Mouse (Mus musculus) gastrocnemius, postnatal 25 days (tissue): ENCODE measurements around the gene Suox. TPM values are rescaled to one million over a fixed set of nuclear protein-coding genes. Genes with fewer than 3 reads are reported as not detected.
"Not testable (repeated sequence)": the region's sequence is repeated elsewhere in the genome, so short reads cannot be mapped to it uniquely, and the experiment has no call there.

Experiments used
- DNase-seq: peaks from one replicate; pipeline ENCODE4 v3.0.0; 2022
- total RNA-seq, 2 experiments: library from RNA; stranded (reverse); gene quantifications; 1 replicate in 1 of 2; 2 replicates in 1 of 2; pipeline ENCODE4 v1.2.3; 2021

Suox gene
- total RNA-seq, 2 experiments from 2014 or later = 17.7 to 20.7 TPM

DNA sequence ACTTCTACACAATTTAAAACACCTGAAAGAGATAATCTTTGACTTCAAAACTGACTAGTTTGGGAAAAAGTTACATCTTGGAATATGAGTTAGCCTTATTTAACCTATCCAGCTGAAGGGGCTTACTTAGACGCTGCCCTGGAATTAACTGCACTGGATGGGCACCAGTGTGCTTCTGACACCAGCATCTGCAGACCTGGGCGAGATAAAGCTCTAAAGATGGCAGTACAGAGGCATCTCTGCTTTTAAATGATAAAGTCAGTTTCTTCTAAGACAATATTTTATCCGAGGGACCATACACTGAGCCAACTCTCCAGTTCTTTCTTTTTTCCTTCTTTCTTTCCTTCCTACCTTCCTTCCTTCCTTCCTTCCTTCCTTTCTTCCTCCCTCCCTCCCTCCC lies 9.1 kb downstream of the Suox start:
- DNase-seq = no peak

DNA sequence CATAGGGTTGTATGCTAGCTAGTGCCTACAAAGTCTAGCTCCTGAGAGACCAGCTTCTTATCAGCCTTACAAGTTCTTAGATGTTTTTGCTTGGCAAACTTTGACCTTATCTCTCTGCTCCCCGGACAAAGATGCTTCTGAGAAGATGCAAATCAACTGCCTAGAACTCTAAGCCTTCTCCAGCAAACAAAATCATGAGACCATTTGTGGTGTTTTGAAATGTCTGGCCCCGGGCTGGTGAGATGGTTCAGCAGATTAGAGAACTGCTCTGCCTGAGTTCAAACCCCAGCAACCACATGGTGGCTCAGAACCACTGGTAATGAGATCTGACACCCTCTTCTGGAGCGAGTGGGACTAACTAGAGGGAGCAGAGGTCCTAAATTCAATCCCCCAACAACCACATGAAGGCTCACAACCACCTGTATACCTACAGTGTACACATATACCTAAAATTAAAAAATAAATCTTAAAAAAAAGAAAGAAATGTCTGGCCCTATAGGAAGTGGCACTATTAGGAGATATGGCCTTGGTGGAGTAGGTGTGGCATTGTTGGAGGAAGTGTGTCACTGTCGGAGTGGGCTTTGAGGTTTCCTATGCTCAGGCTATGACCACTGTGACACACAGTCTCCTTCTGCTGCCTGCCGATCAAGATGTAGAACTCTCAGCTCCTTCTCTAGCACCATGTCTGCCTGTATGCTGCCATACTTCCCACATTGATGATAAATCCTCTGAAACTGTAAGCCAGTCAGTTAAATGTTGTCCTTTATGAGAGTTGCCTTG lies 10.2 kb downstream of the Suox start:
- DNase-seq = no peak

DNA sequence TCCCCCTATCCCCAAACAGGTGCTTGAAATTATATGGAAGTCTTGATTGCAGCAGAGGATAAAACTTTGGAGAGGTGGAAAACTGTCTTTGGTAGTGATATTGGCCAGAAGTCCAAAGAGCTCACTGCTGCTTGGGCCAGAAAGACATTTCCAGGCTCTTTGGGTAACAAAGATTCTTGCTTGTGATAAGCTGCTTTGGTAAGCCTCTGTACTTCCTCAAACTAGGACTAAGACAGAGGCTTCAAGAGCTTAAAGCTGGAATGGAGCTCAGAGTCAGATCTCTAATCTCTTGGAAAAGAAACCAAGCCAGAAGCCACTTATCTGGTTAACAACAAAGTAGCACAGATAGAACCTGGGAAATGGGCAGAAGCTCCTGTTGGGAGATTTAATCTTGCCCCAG lies 11.4 kb downstream of the Suox start:
- DNase-seq = no peak

DNA sequence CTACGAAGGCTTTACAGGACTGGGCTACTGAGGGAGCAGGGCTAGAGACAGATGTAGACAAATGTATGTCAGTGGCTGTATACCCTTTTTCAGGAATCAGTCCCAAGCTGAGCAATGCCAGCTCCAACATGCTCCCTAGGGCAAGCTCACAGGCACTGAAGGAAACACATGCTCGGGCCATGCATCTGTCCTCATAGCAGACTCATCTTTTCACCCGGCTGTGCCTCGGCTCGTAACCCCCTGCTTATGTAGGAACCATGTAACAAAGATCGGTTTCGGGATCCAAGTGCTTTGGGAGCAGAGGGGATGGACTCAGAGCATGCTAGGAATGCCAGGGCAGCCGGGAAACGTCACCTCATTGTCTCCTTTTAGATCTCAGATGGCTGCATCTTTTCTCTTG lies 14.4 kb downstream of the Suox start:
- no peak for DNase-seq

DNA sequence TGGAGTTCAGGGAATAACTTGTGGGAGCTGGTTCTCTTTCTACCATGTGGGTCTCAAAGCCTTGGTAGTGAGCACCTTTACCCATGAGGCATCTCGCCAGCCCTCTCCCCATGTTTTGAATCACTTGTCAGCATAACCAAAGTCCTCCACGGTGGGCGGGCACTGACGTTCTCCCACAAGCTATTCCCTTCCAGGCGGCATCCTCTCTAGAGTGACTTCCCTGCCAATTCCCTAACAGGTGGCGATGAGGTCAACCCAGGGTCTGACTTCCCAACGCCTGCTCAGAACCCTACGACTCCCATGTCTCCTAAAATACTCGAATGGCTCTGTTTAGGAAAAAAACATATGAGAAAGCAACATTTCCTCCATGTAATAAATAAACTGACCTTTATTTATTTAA lies 16.0 kb downstream of the Suox start:
- DNase-seq = no peak

DNA sequence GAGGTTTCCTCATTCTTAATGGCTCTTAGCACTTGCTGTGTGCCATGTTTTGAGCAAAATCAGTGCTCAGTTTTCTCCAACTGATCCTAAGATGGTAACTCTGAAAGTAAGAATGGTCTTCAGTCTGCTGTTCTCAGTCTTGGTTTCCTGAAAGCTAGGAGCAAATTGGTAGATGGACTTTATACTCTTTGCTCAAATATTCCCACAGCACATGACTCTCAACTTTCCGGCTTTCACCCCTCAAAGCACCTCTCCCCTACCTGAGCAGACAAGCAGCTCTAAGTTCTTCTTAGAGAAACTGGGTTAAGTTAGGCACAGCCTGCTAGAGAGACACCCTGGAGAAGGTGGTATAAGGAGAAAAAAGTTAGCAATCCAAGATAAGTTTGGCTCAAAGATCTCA lies 17.1 kb downstream of the Suox start:
- no peak for DNase-seq

DNA sequence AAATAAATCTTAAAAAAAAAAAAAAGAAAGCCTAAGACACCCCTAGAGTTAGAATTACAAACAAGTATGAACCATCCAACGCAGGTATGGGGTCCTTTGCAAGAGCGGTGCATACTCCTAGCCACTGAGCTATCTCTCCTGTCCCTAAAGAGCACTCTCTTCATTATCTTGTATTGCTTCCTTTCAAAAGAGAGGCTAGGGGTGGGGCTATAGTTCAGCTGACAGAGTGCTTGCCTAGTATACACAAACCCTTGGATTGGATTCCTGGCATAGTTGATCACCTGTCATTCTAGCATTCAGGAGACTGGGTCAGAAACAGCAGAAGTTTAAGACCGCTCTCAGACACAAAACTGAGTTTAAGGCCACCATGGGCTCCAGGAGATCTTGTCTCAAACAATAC lies 18.6 kb downstream of the Suox start:
- DNase-seq = no peak

DNA sequence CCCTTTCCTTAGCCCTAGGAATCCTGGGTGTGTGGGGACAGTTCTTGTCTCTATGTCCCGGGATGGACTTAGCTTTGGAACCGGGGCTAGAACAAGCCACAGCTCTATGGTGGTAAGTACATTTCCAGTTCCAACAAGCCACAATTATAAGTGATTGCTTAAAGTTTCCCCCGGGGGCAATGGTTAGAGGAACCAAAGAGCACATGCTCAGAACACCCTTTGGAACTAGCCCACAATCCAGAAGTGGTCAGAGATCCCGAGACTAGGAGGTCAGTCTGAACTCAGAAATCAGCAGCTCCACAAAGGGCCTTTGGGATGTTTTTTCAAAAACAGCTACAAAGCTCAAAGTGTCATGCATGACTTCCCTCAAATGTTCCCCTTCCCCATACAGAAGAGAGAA lies 20.0 kb downstream of the Suox start:
- no peak for DNase-seq

DNA sequence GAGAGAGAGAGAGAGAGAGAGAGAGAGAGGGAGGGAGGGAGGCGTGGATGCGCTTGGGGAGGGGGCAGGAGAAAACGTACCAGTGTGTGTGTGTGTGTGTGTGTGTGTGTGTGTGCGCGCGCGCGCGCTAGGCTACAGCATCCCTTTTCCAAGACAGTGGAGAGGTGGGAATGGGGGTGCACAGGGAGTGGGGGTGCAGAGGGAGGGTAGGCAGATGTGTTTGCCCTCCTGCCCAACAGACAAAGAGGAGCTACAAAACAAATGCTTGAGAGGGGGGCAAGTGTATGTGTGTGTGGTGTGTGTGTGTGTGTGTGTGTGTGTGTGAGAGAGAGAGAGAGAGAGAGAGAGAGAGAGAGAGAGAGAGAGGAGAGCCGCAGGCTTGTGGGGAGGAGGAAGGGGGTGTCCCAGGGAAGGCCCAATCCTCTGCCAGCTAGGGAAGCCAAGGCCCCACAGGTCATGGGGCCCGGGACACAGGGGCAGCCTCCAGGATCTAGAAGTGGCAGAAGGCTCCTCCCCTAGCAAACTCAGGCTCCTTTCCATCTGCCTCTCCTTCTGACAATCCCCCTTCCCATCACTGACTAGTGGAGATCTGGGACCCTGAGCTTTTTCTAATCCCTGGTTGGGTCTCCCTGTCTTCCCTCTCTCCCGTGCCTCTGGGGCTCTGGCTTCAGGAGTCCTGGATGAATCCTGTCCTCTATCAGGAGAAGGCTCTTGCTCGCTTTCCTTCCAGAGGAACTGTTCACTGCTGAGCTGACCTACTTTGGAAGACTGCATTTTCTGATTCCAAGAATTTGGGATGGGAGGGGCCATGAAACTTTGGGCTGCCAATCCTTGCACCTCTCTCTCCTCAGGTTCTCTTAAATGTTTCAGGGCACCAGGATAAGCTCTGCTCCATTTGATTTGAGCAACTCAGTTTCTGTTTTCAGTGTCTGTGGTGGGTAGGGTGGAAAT lies 27.5 kb downstream of the Suox start:
- no peak for DNase-seq

DNA sequence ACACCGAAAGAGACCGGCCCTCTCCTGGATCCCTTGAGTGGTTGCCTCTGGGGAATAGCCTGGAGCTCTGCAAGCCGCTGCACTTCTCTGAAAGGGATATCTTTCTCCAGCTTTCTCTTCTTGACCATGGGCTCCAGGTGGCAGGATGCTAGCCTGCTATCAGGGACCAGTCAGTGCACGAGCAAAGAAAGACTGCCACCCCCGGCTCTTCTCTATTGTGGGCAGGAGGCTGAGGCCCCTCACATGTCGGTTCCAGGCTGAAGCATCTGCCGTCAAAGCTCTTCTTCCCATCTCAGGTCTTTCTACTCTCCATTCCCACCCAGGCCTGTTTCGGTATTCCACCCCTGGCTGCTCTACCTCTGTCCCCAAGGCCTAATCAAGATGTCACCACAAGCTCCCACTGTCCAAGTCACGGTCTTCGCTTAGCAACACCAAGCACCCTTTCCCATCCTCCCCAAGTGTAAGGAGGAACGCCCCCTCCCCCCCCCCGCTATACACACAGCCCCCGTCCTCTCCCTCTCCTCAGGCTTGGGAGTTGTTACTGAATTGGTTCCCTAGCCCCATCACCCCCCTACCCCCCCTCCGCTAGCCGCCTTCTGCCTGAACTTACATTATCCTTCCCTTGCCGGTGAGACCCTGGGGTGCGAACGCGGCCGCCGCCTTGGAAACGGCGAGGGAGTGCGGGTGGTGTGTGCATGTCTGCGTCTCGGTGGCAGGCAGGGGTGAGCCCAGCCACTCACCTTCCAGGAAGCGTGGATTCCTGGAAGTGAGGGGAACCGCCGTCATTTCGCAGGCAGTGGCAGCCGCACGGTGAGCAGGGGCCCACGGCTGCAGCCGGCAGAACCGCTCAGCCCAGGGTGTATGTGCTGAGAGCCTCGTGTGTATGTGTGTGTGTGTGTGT lies 28.5 kb downstream of the Suox start, which contains the start of gene Ikzf4:
Gene Ikzf4 (minus strand): TSS at position 881 of the 901 bp plus-strand sequence.
- no peak for DNase-seq

DNA sequence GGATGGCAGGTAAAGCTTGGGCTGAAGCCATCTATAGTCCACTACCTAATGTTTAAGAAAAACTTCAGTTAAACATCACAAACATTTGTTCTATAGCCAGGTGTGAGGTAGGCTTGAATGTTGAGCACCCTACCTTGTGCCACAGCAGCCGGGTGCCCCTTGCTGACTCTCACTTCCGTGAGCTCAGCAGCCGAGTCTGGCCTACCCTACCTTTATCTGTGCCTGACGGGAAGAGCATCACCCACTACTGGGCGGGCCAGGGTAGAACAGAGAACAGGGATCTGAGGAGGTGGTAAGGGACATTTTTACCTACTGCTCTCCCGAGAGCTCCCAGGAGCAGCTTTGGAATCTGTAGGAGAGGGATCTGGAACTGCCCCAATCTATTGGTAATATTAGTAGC lies 31.1 kb downstream of the Suox start:
- DNase-seq = no peak

DNA sequence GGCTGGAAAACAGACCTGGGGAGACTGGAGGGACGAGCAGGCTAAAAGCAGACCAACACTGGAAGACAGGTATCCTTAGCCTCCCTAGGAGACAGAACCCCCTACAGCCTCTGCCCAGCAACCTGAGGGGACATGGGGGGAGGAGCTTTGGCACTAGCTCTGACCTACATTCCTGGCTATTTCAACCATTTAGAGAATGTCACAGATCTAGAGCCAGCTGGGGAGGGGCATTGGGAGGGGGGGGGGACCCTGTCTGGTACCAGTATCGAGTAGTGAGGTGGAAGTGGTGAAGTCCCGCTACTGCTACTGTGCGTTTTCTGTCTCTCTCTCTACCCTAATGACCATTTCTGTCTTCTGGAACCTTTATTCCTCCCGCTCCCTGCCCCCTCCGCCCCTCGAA lies 32.0 kb downstream of the Suox start:
- DNase-seq = no peak

DNA sequence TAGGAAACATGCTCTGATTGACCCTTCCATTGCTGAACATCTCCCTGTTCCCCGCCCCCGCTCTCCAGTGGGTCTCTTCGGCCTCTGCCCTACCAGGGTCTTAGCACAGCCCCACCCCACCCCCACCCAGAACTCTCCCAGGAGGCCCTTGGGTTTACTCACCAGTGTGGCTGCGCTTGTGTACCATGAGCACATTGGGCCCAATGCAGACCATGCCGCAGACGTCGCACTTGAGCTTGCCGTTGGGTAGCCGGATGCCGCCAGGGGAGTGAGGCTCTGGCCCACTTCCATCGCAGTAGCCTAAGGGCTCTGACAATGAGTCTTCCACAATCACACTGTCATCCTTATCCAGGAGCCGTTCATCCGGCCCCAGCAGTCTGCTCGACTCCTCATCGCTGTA lies 33.0 kb downstream of the Suox start:
- DNase-seq = no peak

DNA sequence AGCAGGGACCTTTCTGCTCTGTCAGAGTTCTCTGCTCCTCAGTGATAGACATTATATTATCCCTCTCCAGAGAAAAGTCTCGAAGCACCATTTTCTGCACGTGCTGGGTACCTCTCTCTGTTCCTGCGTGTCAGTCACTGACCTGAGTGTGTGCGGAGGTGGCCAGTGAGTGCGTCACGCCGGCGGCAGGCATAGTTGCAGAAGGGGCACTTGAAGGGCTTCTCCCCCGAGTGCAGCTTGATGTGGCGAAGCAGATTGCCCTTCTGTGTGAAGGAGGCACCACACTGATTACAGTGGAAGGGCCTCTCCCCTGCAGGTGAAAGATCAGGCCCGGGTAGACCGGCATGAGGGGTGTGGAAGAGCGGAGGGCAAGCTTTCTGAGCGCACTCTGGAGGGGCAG lies 33.9 kb downstream of the Suox start:
- no peak for DNase-seq

DNA sequence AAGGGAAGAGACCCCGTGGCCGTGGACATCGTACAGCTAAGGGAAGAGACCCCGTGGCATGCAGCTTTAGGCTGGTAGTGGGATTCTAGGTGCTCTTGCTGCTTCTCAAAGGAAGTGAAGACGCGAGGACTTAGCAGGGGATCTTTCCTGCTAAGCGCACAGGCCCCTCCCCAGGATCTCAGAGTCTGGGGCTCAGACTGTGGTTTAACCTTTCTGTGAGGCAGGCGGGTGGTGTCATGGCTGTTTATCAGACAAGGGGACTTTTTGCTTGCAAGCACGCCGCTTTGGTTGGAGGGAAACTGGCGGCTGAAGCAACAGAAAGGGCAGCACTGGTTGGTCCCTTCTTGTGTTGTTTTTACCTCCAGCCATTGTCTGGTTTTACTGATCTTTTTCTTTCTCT lies 36.9 kb downstream of the Suox start:
- DNase-seq = no peak

DNA sequence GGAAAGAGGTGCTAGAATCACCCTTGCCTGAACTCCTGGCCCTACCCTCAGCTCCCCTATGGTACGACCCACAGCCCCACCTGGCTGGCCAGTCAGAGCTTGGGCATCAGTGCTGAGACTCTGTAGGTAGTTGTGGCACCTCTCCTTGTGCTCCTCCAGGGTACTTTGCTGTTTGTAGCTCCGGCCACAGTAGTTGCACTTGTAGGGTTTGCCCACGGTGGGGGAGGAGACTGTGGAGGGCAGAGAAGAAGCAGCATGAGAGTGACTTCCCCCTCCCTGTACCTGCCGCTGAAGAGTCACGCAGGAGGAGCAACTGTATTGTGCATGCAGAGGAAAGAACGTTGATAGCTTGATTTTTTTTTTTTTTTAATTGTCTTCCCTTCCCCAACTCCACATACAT lies 37.3 kb downstream of the Suox start:
- no peak for DNase-seq

DNA sequence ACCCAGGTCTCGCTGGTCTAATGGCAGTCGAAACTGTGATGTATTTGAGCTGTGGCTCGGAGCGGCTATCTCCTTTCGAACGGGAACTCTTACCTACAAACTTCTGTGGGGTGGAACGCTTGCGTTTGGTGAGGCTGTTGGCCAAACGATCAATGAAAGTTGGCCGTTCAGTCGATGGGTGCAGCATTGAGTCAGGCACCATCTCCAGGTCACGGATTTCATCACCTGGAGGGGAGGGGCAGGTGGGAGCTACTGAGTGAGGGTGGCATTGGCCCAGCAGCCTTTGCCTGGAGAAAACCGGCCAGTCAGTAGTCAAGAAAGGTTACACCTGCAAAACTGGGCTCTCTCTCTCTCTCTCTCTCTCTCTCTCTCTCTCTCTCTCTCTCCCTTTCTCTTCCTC lies 38.2 kb downstream of the Suox start:
- DNase-seq = no peak

DNA sequence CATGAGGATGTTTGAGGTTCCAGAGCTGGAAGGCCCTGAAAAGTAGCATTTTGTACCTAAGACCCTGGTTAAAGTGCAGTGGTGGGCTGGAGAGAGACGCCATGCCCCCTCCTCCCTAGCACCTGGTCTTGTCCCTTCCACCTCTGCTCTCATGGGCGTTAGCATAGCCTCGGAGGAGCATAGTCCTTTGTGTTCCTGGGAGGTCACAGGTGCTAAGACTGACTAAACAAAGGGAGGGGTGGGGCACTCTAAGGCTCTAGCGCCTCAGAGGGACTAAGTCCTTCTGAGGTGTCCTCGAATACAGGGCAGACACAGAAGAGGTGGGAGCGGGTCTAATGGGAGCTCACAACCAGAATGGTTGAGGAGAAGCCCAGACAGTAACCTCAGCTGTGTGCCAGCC lies 42.3 kb downstream of the Suox start:
- DNase-seq = no peak

DNA sequence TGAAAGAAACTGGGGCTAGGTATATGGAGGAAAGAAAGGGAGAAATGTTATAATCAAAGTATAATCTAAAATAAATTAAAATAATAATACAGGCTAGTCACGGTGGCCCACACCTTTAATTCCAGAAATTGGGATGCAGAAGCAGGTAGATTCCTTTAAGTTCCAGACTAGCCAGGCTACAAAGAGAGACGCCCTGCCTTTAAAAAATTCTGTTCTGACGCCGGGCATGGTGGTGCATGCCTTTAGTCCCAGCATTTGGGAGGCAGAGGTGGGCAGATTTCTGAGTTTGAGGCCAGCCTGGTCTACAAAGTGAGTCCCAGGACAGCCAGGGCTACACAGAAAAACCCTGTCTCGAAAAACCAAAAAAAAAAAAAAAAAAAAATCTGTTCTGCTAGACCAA lies 43.6 kb downstream of the Suox start:
- DNase-seq = not testable (repeated sequence)

DNA sequence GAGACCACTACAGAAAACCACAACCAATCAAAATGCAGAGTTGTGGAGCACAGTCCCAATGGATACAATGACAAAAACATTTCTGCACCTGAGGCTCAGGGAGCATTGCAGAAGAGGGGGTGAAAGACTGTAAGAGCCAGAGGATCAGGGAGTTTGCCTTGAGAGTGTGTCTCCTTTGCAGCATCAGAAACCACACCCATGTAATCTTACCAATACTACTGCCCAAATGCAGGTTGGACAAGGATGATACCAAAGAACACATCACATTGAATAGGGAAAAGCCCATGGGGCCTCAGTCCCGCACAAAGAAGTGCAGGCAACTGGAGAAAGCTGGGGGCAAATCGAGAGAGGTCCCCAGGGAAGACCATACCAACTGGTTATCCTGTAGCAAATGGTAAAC lies 44.1 kb downstream of the Suox start:
- no peak for DNase-seq

DNA sequence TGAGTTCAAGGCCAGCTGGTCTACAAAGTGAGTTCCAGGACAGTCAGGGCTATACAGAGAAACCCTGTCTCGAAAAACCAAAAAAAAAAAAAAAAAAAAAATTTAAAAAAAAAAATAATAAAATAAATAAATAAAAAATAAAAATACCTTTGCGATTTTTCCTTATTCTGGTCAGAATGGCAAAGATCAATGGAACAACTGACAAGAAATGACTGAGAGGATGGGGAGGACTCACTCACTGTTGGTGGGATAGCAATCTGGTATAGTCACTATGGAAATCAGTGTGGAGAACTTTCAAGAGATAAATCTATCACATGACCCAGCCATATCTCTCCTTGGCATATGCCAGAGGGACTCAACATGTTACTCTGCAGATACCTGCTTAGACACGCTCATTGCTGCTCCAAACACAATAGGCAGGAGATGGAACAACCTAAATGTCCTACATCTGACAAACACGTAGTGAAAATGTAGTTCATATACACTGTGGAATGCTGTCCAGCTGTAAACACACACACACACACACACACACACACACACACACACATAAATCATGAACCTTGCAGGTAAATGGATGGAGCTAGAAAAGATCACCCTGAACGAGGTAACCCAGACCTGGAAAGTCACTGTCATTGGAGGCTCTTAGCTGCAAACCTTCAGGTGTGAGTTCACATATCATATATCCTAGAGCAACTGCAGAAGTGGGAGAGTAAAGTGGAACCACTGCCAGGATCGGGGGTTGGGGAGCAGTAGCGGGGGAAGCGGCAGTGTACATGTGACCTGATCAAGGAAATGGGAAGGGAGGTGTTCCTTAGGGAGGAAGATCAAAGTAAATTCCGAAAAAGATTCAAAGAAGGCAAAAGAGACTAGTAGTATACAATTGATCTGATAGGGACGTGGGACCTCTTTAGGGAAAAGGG lies 46.2 kb downstream of the Suox start:
- DNase-seq = no peak
